Mouse (Mus musculus) megakaryocyte, embryonic 14.5 days (primary cell): ENCODE results near the gene Slamf7. TPM values are rescaled to one million over a fixed set of nuclear protein-coding genes. Genes with fewer than 3 reads are reported as not detected.
"Not testable (repeated sequence)": the region's sequence is repeated elsewhere in the genome, so short reads cannot be mapped to it uniquely, and the experiment has no call there.

ENCODE experiments used
- H3K27me3 ChIP-seq: replicated peaks from 2 replicates; pipeline ENCODE3; 2012; ENCODE audit warnings: inconsistent platforms
- H3K36me3 ChIP-seq: replicated peaks from 2 replicates; pipeline ENCODE3; 2012; ENCODE audit warnings: low read length, inconsistent platforms, mixed read lengths
- H3K4me1 ChIP-seq: 2 replicates; pipeline ENCODE4 v1.6.1; 2012; ENCODE audit warnings: inconsistent platforms
- H3K4me3 ChIP-seq: replicated peaks from 2 replicates; pipeline ENCODE3; 2012; ENCODE audit warnings: moderate library complexity, mild to moderate bottlenecking, inconsistent platforms
- H3K9me3 ChIP-seq: 2 replicates; pipeline ENCODE4 v1.6.1; 2012; ENCODE audit warnings: inconsistent platforms
- FLI1 ChIP-seq: IDR thresholded peaks from 2 replicates; pipeline ENCODE4 v1.6.1; 2012; ENCODE audit warnings: low read length, inconsistent platforms, mixed read lengths
- GATA1 ChIP-seq: IDR thresholded peaks from 3 replicates; pipeline ENCODE4 v1.6.1; 2012; ENCODE audit warnings: mixed read lengths, low read length, inconsistent platforms, borderline replicate concordance
- polyA plus RNA-seq: library from polyadenylated mRNA; stranded (reverse); fragments of >175 nt; gene quantifications from 2 replicates; pipeline ENCODE4 v1.2.3, GENCODE M21; 2012; ENCODE audit warnings: low replicate concordance; ENCODE audit not compliant: insufficient read depth

The Slamf7 gene
- polyA plus RNA-seq: 0.31 TPM in 1 of 2 replicates, not detected in the other

DNA sequence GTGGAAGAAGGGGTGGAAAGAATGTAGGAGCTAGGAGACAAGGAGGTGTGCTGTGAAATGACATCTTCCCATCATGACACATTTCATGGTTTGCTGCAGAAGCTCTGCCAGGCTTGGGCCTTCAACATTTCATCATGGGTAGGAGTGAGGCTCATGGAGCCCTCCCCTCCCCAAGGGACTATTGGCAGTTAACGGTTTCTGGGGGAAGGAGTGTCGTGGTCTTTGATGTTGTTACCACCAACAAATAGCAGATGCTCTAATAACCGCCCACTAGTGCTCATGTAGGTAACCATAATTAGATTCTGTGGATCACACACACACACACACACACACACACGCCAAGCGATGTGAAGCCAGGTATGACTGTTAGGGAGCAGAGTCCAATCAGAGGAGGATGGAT lies at the start of gene Slamf7:
Gene Slamf7, minus strand, starts transcription at position 302 of the 400 bp plus-strand sequence.
- Histone ChIP-seq H3K4me1 (no peaks in the 10 kb centered on the region), H3K4me3 (no peak within 1 kb of the TSS), H3K36me3 (no peaks in the 10 kb centered on the region), H3K27me3 (peaks cover 7% of the 10 kb centered on the region), H3K9me3 (0 out of 2 replicates have a peak, but pooled peaks cover 3% of the 10 kb centered on the region)
- TF ChIP-seq GATA1: no peak
- no peak for TF ChIP-seq FLI1

DNA sequence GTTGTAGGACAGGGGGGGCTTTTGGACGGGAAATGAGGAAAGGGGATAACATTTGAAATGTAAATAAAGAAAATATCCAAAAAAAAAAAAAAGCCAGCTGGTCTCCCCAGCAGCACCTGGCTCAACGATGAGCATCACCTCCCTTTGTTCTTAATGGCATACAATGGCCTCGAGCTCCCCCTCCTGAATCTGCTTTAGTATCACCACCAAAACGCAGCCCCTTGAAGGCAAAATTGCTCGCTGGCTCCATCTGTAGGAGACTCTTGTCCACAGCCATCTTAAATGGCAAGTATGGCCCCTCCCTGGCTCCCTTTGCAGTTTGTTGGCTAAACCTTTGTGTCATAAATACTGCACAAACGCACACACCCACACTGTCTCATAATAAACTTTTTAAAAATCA lies 46.1 kb upstream of the Slamf7 start:
- TF ChIP-seq GATA1 (no peak), FLI1 (no peak)
- peaks cover 35% of the 10 kb centered on the region for H3K36me3 ChIP-seq
- H3K4me3 ChIP-seq: no peak overlapping the region
- peaks cover 32% of the 10 kb centered on the region for H3K4me1 ChIP-seq
- H3K27me3 ChIP-seq: no peaks in the 10 kb centered on the region
- no peaks in the 10 kb centered on the region for H3K9me3 ChIP-seq

DNA sequence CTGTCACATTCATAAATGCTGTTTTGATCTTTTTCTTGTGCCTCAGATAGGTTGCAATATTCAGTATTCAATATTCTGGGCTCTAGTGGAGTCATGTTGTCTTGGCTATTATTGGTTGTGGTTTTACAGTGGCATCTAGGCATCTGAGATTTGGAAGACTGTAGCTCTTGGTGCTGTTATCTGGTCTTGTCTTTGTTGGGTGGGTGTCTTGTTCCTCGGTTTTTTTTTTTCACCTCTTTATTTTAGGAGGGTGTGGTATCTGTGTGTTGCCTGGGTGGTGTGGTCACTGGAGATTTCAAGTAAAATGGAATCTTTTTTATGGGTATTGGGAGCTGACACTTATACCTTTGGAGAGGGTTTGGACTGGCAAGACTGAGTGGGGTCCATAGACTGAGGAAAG lies 41.1 kb upstream of the Slamf7 start:
- TF ChIP-seq FLI1 (no peak), GATA1 (no peak)
- H3K27me3 ChIP-seq: no peaks in the 10 kb centered on the region
- peaks cover 4% of the 10 kb centered on the region; the same call in 1 of the 2 replicates for H3K9me3 ChIP-seq
- no peak overlapping the region for H3K4me3 ChIP-seq
- H3K36me3 ChIP-seq: peaks cover 17% of the 10 kb centered on the region
- H3K4me1 ChIP-seq: peaks cover 22% of the 10 kb centered on the region

GRCm38 (mm10) chr1:171687320-171687719 lies 34.5 kb upstream of the Slamf7 start:
- Histone ChIP-seq H3K36me3 (peaks cover 9% of the 10 kb centered on the region), H3K4me3 (no peak overlapping the region), H3K4me1 (peaks cover 36% of the 10 kb centered on the region), H3K27me3 (no peaks in the 10 kb centered on the region), H3K9me3 (no peaks in the 10 kb centered on the region)
- TF ChIP-seq GATA1 (no peak), FLI1 (no peak)

GRCm38 (mm10) chr1:171684923-171685322 lies 32.1 kb upstream of the Slamf7 start:
- Histone ChIP-seq H3K9me3 (no peaks in the 10 kb centered on the region), H3K4me1 (peaks cover 52% of the 10 kb centered on the region), H3K27me3 (no peaks in the 10 kb centered on the region), H3K4me3 (no peak overlapping the region), H3K36me3 (peaks cover 7% of the 10 kb centered on the region)
- TF ChIP-seq FLI1: no peak
- no peak for TF ChIP-seq GATA1

GRCm38 (mm10) chr1:171681531-171682299 lies 28.9 kb upstream of the Slamf7 start, which contains the start of gene Cd48:
Gene Cd48, plus strand, starts transcription at chr1:171682009.
- Histone ChIP-seq H3K36me3 (peaks cover 13% of the 10 kb centered on the region), H3K9me3 (0 out of 2 replicates have a peak, but pooled peaks cover 4% of the 10 kb centered on the region), H3K27me3 (no peaks in the 10 kb centered on the region), H3K4me3 (peak within 1 kb of the TSS; percentile 90), H3K4me1 (peaks cover 38% of the 10 kb centered on the region)
- TF ChIP-seq FLI1 (no peak), GATA1 (no peak)

GRCm38 (mm10) chr1:171681009-171681408 lies 28.2 kb upstream of the Slamf7 start:
- TF ChIP-seq GATA1 (no peak), FLI1 (no peak)
- Histone ChIP-seq H3K36me3 (peaks cover 13% of the 10 kb centered on the region), H3K9me3 (0 out of 2 replicates have a peak, but pooled peaks cover 4% of the 10 kb centered on the region), H3K4me3 (peak overlapping the region; percentile 57), H3K4me1 (peaks cover 33% of the 10 kb centered on the region), H3K27me3 (no peaks in the 10 kb centered on the region)

DNA sequence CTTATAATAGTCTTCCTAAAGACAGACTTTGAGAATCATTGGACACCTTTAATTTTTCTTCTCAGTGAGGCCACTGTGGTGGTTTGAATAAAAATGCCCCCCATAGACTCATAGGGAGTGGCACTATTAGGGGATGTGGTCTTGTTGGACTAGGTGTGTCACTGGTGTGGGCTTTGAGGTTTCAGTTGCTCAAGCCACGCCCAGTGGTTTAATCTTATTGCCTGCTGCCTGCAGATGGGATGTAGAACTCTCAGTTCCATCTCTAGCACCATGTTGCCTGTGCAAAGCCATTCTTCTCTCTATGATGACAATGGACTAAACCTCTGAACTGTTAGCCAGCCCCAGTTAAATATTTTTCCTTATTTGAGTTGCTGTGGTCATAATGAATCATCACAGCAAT lies 24.9 kb upstream of the Slamf7 start:
- H3K36me3 ChIP-seq: peaks cover 9% of the 10 kb centered on the region
- H3K27me3 ChIP-seq: no peaks in the 10 kb centered on the region
- H3K4me1 ChIP-seq: peaks cover 43% of the 10 kb centered on the region
- H3K4me3 ChIP-seq: no peak overlapping the region
- 0 out of 2 replicates have a peak, but pooled peaks cover 4% of the 10 kb centered on the region for H3K9me3 ChIP-seq
- TF ChIP-seq FLI1: no peak
- TF ChIP-seq GATA1: no peak

DNA sequence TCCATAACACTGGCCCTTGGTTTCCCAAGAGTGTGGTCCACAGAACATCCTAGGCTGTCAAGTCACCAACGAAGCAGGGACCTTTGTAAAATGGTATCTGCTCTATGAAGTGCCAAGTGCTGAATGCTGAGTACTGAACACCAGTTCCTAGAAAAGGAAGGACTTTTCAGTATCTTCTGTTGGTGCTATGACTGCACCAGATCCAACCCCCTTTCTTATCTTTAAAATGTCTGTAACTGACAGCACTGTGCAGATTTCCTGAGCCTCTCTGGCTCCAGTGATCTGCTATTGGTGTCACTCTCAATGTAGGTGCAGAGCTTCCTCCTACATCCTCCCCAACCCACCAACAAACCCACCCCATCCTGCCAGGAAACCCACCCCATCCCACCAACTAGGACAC lies 21.6 kb upstream of the Slamf7 start:
- Histone ChIP-seq H3K4me3 (no peak overlapping the region), H3K36me3 (peaks cover 6% of the 10 kb centered on the region), H3K9me3 (0 out of 2 replicates have a peak, but pooled peaks cover 3% of the 10 kb centered on the region), H3K4me1 (peaks cover 27% of the 10 kb centered on the region), H3K27me3 (no peaks in the 10 kb centered on the region)
- TF ChIP-seq FLI1: no peak
- no peak for TF ChIP-seq GATA1

- peak overlapping the region; percentile 77 for H3K4me3 ChIP-seq
- TF ChIP-seq FLI1: no peak
- no peak for TF ChIP-seq GATA1
- H3K36me3 ChIP-seq: peaks cover 9% of the 10 kb centered on the region
- H3K4me1 ChIP-seq: peaks cover 27% of the 10 kb centered on the region
- no peaks in the 10 kb centered on the region for H3K27me3 ChIP-seq
- H3K9me3 ChIP-seq: peaks cover 6% of the 10 kb centered on the region
These were observed 20.1 kb upstream of the Slamf7 start for GRCm38 (mm10) chr1:171672854-171673475.

GRCm38 (mm10) chr1:171672451-171672850 lies 19.6 kb upstream of the Slamf7 start:
- H3K4me1 ChIP-seq: peaks cover 24% of the 10 kb centered on the region
- not testable (repeated sequence) for H3K27me3 ChIP-seq, H3K4me3 ChIP-seq, H3K36me3 ChIP-seq, H3K9me3 ChIP-seq
